Mouse (Mus musculus): ENCODE measurements around the gene Tspan13.

The Tspan13 gene

DNA sequence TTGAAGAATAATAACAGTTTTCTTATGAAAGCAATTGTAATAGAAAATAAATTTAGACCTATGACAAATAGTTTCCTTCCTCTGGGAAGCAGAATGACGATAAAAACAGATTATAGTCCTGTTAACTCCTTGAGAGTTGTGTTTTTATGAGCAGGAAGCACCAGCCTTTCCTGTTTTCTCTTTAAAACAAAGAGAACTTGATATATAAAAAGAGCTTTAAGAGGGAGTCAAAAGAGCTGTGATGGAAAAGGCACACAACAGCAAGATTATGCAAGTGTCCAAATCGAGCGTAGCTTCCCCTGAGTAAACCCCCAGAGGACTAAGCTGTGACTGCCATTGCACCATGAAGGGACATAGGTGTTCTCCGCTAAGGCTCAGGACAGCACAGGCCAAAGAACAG is 9.9 kb downstream of the Tspan13 start:
- no peak for DNase-seq (ENCODE audit: low read depth, low spot score)

DNA sequence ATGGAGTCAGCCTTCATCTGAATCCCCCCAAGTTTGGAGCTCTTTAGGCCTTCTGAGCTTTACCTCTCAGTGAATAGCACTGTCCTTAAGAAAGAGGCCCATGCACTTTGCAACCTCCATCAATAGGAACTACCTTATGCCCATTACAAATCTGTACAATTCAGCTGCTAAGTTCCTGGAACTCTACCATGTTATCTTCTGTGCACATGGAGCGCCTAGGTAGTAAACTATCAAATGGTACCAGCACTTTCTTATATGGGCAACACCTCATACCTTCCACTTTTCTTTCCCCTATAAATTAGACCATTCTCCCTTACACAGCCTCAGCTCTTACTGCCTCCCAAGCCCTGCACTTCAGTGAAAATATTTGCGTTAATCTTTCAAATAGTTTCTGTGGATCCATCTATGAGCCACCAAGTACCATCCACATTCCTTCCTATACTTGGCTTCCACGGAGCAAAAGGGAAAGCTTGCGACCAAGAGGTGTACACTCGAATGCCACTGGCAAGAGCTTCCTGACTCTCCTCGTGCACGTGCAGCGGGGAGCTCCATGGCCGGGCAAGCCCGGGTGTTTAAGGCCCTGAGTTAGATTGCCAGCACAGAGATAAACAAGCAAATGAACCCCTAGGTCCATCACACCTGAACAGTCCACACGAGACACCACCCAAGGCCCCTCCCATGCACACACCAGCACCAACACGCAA is 11.5 kb downstream of the Tspan13 start:
- DNase-seq (ENCODE audit: low read depth, low spot score) = no peak

DNA sequence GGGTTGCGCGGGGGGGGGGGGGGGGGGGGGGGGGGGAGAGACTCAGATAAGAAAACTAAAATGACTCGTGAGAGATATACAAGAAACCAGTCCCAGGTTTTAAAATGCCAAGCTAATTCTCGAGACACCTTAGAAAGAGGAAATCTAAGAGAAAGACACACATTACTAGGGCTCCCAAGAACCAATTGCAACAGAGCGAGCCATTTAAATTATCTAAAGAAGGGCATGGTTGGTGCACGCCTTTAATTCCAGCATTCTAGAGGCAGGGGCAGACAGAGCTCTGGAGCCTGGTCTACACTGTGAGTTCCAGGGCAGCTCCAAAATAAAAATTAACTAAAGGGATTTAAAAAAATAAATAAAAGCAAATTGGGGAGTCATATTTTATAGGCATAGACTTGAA is 12.6 kb downstream of the Tspan13 start:
- no peak for DNase-seq (ENCODE audit: low read depth, low spot score)

DNA sequence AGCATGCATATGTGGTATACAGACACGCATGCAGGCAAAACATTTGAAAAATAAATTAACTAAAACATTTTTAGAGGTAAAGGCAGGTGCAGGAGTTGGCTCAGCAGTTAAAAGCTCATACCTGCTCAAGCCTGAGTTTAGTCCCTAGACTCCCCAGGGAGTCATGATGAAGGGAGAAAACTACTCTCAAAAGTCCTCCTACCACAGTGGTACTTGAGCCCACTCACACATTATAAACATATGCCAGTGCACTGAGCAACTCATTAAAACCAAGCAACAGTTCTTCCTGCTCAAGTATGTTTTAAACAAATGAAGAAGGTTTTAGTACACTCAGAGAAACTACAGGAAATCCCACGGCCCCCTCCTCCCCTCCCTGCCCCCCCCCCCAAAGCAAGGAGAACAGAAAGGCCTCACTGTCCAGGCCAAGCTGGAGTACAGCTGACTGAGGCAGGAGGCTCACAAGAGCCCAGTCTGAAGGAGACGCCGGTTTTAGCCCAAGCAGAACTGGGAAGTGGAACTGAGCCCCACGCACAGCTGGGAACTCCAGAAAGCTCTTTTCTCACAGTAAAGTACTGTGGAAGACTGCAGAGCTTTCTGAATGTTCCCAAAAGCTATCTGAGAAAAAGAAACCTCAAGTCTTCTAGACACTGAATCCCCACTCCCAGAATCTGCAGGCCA is 13.2 kb downstream of the Tspan13 start:
- no peak for DNase-seq (ENCODE audit: low read depth, low spot score)

DNA sequence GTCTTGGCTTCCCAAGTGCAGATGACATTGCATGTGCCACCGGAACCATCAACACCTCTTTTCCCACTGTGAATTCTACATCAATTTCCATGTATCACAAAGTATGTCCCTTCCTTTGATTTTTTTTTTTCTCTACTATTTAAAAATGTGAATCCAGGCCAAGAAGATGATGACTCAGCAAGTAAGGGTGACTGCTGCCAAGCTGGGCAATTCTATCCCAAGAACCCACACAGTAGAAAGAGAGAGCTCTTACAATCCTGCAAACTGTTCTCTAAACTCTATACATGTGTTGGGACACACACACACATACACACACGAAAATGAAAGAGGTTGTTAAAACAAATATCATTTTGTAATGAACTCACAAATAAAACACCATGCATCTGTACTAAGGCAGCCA is 15.1 kb downstream of the Tspan13 start:
- peak; percentile 60 for DNase-seq (ENCODE audit: low read depth, low spot score)

DNA sequence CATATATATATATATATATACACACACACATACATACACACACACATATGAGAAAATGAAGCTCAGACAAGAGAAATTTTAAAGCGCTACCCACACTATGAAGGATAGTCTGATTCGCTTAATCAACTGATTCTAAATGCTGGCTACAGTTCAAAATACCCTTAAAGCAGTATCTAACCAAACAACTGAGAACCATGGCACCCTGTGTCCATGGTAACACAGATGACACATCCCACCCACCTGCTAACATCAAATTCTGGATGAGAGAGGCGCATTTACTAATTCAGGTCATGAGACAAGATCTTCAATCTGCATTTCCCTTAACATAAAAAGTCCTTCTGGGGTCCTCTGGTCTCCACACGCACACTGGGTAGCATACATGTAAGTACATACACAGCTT is 16.2 kb downstream of the Tspan13 start:
- DNase-seq (ENCODE audit: low read depth, low spot score) = no peak

DNA sequence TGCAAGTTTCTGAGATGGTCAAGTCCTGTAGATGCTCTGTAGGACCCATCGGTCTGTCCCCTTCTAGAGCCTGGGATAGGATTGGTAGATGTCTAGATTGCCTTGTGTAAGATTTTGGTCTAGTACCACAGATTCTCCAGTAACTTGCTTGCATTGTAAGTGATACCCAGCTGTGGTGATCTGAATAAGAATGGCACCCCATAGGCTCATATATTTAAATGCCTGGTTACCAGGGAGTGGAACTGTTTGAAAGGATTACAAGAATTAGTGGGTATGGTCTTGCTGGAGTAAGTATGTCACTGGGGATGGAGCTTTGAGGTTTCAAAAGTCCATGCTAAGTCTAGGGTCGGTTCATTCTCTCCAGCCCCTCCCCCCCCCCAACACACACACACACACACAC is 21.6 kb downstream of the Tspan13 start:
- no peak for DNase-seq (ENCODE audit: low read depth, low spot score)

DNA sequence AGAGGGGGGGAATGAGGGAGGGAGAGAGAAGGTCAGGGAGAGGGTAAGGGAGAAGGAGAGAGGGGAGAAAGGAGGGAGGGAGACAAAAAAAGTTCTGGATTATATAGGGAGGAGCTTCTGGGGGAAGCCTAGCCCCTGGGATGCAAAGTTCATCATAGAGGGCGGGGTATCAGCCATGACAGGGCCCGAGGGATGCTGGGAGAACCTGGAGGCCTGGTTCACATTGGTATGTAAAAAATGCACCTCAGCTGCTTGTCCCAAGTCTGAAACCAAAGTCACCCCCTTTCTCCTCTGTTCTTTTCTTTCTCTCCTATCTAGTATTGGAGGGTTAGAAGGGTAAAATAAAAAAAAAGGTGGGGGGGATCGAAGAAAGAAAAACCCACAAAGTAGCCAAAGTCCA is 22.2 kb downstream of the Tspan13 start:
- no peak for DNase-seq (ENCODE audit: low read depth, low spot score)

DNA sequence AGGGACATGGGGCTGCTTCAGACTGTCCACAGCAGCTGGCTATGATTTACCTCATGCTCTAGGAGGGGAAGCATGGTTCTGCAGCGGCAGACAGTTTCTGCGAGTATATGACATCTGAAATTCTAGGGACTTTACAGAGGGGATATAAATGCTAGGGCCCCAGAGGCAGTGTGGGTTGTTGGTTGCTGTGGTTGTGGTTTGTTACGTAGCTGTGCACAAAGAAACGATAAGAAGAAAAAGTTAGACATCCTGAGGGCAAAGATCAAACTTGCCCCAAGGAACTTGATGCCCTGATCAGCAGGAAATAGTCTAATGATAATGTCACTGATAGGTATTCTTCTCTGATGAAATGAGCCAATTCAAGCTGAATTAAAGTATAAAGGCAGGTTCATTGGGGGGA is 22.7 kb downstream of the Tspan13 start:
- no peak for DNase-seq (ENCODE audit: low read depth, low spot score)

DNA sequence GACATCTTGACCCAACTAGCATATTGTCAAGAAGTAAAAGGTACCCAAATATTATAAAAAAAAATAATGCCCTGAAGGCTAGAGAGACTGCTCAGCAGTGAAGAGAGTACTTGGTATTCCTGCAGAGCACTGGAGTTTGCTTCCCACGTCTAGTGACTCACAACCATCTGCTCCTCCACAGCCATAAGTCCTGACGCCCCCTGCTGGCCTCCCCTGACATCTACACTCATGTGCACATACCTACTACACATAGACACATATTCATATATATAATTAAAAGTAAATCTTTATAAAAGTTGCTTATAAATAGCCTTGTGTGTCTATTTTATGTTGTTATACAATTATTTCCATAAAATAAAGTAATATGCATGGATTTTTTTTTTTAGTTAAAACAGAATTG is 24.5 kb downstream of the Tspan13 start:
- DNase-seq (ENCODE audit: low read depth, low spot score) = no peak

DNA sequence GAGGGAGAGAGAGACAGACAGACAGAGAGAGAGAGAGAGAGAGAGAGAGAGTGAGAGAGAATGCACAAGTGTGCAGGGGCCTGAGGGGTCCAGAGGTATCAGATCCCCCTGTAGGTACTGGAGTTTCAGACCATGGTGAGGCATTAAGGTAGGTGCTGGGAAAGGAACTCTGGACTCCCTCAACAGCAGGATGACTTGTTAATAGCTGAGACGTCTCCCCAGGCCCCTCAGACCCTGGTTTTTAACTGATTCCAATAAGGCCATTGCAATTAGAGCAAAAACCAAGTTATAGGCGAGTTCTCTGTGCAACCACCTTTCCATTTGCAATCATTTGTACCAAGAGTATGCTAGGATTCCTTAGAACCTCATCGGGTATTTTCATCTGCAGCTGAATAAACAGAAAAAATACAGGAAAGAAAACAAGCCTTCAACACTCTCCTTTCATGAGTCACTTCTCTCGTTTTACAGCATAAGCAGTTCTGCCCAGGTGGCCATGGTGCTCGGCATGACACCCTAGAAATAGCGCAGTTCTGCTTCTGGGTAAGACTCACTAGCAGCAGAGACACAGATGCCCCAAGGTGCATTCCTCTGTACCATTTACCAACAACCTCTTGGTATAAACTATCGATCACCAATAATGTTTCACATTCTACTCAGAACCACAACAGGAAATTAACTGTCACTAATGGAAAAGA is 28.9 kb downstream of the Tspan13 start:
- DNase-seq (ENCODE audit: low read depth, low spot score) = no peak

DNA sequence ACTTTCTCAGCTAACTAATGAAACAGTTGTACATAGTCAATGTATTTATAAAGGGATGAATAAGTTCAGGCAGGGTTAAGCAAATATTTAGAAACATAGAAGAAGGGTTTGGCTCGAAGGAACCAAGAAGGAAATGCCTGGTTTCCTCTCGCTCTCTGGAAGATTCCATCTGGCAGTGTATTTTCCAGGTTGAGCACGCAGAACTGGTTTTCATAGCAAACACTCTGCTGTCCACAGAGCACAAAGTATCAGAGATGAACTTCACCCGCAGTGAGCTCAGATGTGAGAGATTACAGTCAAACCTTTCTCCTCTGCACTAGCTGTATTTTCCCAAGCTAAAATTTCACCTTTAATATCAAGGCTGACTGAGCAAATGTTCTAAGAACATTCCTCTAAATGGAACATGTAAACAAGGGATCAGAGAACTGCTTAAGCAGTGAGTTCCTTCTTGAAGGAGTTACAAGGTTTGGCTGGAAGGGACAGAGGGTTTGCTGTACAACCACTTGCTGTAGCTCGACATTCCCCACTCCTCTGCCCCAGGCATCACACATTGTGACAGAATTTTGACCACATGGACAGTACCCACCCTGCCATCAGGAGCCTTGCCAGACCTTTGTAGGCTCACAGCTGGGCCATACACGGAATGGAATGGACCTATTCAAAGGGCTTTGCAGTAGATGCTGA is 33.8 kb downstream of the Tspan13 start:
- no peak for DNase-seq (ENCODE audit: low read depth, low spot score)

DNA sequence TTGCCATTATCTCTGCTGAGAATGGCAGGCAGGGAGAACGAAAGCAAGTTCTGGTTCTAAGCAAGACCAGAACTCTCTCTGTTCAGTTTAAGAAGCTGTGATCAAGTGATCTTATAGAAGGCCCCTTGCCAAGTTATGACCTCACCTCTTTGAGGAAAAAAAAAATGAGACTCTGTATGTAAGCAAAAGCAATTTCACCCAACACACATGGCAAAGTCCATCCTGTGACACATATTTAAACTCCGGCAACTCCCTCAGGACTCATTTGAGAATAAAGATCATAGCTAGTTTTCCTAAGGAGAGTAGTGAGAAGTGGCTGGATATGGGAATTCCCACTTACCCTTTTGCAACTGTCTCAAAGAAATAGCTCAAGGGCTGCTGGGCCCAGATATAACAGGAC is 34.7 kb downstream of the Tspan13 start:
- no peak for DNase-seq (ENCODE audit: low read depth, low spot score)

DNA sequence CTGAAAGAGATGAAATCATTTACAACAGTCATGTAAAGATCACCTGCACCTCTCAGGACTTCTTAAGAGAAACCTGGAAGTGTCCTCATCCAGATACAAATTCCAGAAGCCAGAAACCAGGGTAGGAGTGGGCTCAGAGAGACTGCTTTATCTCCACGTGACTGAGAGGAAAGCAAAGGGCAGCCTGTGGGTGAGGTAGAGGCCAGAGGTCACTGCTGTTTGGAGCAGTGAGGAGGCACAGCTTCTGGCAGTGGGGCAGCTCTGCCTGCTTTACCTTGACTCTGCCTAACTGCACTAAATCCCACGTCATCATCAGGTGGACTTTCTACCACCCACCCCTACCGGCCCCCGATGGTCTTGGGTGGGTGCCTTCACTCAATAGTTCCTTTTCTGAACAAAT is 37.6 kb downstream of the Tspan13 start:
- DNase-seq (ENCODE audit: low read depth, low spot score) = no peak

DNA sequence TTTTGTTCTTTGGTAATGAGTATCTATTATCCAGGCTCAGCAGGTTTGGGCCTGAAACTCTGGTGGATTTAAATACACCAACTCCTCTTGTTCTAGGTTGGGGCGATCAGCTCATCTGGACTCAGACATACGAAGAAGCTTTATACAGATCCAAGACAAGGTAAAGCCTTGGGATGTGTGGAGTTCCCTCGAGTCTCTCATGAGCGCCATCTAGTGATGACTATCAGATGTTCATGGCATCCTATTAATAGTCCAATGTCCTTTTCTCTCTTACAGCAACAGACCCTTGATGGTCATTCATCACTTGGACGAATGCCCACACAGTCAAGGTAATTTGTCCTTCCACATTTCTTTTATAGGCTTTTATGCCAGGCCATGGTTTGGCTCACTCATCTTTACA is 46.5 kb downstream of the Tspan13 start:
- no peak for DNase-seq (ENCODE audit: low read depth, low spot score)

DNA sequence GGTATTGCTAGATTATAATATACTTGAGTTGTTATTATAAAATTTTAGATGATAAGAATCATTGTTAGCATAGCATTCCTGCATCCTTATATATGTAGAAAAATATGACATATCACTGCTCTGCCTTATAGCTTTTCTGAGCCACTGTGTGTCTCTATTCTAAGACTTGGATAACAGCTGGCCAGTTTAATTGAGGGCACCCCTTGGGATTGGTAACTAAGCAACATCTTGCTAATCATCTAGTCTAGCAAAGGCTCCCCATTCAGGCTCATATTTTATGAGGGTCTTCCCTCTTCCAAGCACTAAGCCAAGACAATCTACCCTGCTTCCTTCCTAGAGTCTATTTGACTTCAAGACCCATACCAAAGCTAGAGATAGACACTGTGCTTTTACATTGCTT is 48.2 kb downstream of the Tspan13 start:
- DNase-seq (ENCODE audit: low read depth, low spot score) = no peak

DNA sequence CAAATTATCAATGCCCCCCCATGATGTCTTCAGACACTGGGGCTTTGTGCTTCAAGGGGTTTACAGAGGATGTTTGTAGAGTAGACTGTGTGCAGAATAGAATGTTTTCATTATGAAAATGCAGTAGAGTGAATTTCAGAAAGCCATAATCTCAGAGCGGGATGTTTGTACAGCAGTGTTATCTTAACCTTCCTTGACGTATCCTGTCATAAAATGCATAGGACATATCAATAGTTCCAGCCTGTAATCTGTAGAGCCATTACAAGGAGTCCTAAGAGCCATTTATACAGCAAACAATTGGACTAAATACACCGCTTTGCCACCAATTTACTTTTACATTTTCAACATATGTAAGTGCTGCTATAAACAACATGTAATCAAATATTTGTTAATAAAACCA is 48.7 kb downstream of the Tspan13 start:
- no peak for DNase-seq (ENCODE audit: low read depth, low spot score)

DNA sequence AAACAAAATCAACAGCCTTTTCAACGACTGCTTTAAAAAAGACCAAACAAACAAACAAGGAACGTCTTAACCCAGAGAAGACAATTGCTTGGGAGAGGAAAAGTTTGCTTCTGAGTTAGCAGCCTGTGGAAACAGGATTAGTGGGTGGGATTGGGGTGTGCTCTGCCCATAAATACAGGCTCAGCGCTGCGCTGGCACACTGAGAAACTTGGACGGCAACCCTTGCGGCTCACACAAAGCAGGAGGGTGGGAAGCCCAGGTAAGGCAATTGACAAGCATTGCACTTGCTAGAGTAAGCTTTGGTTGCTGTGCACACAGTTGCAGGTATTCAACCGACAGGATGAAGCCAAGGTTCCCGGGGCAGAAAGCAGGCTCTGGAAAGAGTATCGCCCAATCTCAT is 49.6 kb downstream of the Tspan13 start, which contains the start of gene Agr2:
TSS of gene Agr2 (plus strand) at position 197 of the 400 bp plus-strand sequence.
- no peak for DNase-seq (ENCODE audit: low read depth, low spot score)

DNA sequence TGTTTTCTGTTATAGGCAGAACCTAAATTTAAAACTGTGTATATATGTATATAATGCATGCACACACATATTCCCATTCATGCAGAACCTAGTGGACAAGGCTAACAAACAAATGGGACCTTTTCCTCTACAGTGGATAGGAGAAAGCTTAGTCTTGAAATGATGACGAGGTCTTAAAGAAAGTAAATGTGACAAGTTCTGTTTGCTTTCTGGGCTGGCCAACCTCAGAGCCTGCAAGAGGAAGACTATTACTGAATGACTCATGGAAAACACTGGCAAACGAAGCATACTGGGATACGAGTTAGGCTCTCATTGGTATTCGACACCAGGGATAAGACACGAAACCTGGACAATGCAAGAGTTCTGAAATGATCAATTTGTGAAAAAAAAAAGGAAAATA is 57.6 kb downstream of the Tspan13 start:
- DNase-seq (ENCODE audit: low read depth, low spot score) = no peak

DNA sequence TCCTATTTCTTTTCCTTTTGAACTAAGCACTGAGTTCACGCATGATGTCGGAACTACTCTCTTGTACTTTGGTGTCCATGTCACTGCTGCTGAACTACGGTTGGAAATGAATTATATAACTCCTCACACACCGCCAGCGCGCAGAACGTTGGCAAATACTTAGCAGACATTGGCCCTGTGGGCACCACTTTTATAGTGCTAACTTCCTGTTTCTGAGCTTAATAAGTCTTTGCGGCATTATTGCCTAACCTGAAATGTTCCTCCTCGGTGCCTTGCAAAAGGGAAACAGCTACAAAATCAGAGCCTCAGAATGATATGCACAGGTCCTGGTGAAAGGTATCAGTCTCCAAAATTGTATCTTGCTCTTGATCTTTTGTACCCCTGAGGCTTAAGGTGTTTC is 58.8 kb downstream of the Tspan13 start:
- no peak for DNase-seq (ENCODE audit: low read depth, low spot score)

DNA sequence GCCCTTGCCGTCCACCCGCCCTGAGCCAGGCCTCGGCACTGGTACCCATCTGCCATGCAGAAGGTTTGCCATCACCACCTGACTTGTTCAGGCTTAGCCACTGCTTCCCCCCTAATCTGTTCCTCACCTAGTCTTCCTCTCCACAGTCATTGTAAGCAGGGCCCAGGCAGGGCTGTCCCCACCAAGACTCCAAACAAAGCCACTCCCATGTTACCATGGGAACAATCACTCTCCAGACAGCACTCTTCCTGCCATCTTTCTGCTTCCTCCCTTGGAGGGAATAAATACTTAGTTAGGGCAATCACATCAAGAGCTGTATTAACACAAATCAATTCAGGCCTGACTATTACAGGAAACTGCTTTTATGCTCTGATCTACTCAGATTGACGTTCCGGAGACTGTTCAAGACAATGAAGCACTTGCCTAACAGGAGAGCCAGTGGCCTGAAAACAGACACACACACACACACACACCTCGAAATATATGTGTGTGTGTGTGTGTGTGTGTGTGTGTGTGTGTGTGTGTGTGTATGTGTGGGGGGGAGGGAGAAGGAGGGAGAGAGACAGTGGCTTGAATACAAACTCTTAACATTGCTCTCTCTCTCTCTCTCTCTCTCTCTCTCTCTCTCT is 60.5 kb downstream of the Tspan13 start:
- no peak for DNase-seq (ENCODE audit: low read depth, low spot score)

DNA sequence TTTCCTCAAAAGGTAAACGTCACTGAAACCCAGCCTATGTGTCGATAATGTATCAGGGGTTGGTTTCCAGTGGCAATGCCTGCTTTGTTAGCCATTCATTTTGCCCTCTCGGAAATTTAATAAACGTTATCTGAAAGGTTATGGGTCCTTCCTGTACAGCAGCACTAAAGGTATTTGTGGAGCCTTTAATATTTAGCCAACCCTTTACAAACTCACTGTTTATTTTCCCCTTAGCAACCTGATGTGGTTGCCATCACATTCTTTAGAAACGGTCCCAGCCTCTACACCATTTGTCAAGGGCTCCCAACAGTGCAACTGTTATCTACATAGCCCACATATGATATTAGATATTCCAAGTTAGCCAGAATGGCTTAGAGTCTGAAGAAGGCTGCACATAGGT is 62.7 kb downstream of the Tspan13 start:
- no peak for DNase-seq (ENCODE audit: low read depth, low spot score)
